Mouse (Mus musculus): Measurements from ENCODE around the gene Usp43. TPM values are rescaled to one million over a fixed set of nuclear protein-coding genes. Genes with fewer than 3 reads are reported as not detected.

Gene Usp43
- 1 to 10 TPM in 3 of 4 experiments, under 1 TPM in 1; 0.74 to 1.4 (median 1.0) TPM for total RNA-seq (2022)

DNA sequence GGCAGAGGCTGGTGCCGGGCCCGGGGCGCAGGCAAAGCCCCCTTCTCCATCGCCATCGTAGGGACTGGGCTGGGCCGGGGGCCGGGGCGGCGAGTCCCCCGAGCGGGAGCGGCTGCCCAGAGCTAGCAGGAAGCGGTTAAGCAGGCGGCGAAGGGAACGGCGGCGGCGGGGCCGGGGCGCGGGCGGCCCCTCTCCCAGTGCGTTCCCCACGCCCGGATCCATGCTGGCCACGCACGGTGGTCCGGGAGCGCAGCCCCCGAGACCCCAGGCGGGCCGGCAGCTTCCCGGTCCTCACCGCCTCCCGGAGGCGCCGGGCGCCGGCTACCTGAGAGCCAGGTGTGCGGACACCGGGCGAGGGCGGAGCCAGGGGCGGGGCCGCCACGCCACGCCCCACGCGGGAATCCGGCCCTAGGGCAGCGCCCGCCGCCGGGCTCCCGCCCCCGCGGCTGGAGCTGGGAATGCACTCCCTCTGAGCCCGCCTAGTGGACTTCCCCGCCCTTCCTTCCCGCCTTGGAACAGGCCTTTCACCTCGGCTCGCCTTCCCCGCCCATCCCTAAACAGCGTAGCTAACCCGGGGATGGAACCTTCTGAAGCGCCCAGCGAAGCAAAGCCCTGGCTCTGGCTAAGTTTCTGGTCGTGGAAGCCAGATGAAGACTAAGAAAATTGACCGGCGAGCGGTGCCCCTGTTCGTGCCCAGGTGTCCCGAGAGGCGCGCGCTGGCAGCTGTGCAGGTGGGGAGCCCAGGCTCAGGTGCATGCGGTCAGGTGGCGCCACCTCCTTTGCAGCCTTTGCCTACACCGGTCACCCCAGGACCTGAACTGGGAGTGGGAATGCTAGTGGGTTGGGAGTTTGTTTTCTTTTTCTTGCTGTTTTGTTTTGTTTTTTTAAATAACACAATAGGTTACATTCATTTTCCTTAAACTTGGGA is at the start of gene Usp43:
Gene Usp43, minus strand, starts transcription at position 327 of the 928 bp plus-strand sequence.
- DNase-seq (ENCODE audit: low spot score in 2 of 2), result no peak

GRCm38 (mm10) chr11:67967831-67968230 is 45.9 kb upstream of the Usp43 start:
- no peak for DNase-seq (ENCODE audit: low spot score in 2 of 2)

GRCm38 (mm10) chr11:67965905-67966878 is 44.2 kb upstream of the Usp43 start, which contains the start of gene Stx8:
Stx8 (plus strand) TSS chr11:67966193.
- peak; percentile 73 to 88 for DNase-seq (ENCODE audit: low spot score in 2 of 2)

GRCm38 (mm10) chr11:67965242-67965883 is 43.4 kb upstream of the Usp43 start, which contains the start of gene Cfap52:
Cfap52 (minus strand) TSS chr11:67965651.
- peak; percentile 71 to 86 for DNase-seq (ENCODE audit: low spot score in 2 of 2)

DNA sequence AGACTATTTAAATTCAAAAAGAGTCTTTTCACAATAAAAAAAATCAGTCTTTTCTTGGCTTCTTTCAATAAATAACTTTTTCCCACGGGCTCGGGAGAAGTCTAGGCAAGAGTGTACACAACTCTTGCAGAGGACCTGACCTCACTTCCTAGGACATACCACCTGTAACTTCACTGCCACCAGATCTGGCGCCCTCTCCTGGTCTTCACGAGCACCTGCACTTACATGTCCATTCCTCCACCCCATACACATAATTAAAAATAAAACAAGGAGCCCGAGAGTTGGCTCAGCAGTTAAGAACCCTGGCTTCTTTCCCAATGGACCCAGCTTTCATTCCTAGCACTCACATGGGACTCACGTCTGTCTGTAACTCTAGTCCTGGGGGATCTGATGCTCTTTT is 42.2 kb upstream of the Usp43 start:
- no peak for DNase-seq (ENCODE audit: low spot score in 2 of 2)

GRCm38 (mm10) chr11:67954413-67954812 is 32.5 kb upstream of the Usp43 start:
- DNase-seq (ENCODE audit: low spot score in 2 of 2), result no peak

- no peak for DNase-seq (ENCODE audit: low spot score in 2 of 2)
Measured at GRCm38 (mm10) chr11:67953604-67954003, 31.7 kb upstream of the Usp43 start.

DNA sequence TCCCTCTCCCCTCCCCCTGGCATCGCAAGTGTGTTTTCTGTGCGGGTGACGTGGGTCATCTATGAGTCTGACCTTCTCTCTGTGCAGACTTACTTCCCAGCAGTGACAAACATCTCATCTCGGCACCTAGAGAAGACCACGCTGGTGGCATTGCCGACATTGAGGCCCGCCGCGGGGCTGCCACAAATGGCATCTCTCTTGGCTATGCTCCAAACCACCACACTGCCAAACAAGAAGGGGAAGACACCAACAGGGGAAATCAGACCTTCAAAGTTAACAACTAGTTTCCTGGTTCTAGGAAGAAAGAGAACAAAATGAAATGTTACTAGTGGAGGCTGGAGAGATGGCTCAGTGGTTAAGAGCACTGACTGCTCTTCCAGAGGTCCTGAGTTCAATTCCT is 27.5 kb upstream of the Usp43 start:
- DNase-seq (ENCODE audit: low spot score in 2 of 2), result no peak

DNA sequence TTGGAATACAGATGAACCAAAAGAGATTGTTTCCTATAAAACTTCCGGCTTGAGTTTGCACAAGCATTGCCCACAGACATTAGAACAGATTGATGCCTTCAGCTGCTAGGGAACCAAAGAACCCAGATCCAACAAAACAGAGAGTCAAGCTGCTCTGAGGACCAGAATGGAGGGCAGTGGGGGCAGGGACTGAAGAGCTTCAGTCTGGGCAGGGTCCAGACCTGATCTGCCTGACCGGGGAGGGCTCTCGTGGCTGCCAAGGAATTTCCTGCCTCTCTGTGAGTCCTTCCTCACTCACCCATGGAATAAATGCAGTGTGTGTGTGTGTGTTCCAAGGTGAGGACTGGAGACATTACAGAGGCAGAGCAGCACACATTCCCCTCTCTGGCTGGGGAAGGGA is 26.3 kb upstream of the Usp43 start:
- DNase-seq (ENCODE audit: low spot score in 2 of 2), result peak; percentile 19 to 33

DNA sequence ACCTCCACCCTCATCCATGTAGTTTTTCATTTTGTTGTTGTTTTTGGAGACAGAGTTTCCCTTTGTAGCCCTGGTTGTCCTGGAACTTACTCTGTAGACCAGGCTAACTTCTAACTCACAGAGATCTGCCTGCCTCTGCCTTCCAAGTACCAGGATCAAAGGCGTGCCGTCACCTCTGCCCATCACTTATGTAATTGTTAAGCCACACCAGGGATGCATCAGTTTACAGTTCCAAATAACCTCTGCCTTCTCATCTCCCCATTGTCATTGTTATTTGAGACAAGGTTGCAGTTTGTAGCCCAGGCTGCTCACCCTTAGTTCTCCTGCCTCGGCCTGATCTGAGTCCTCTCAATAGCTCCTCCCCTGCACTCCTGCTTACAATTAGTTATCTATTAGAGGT is 10.2 kb upstream of the Usp43 start:
- DNase-seq (ENCODE audit: low spot score in 2 of 2), result no peak

DNA sequence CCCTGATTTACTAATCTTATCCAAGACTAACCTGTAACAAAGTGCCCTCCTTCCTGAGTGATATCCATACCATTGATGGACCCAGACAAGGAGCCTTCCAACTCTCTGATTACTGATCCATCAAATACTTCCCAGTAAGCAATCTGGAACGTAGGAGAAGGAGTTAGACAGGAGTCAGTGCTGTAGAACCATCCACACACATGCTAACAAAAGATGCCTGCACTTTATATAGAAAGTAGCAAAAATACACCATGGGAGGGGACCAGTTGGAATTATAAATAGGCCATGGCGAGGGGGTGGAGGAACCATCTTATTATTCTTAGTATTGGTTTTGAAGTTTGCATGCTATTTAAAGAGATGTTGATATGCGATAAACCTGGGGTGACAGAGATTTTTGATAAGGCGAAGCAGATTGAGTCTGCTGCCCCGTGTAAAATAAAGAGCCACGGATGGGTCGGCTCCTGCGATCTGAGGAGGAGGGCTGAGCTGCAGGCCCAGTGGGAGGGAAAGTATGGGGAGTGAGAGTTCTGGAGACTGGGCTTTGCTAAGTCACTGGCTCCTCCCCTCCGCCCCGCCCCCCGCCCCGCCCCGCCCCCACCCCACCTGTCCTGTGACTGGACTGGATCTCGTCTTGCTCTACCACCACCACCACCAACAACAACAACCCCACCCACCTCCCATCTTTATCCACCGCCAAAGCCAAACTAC is 4.5 kb upstream of the Usp43 start:
- no peak for DNase-seq (ENCODE audit: low spot score in 2 of 2)

DNA sequence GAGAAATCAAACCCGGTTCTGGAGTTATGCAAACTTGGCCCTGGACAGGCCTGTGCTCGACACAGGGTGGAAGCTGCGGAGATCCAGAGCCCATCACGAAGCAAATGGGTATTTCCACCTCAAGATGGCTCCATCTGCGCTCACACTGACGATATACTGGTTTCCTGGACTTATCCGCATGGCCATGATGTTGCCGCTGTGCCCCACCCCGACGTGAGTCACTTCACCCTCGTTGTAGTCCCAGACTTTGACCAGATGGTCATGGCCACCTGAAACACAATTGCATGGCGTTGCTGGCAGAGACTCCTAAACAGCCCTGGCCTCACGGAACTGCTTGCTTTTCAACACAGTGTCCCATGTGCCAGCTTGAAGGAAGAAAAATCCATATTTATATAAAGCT is 3.0 kb upstream of the Usp43 start:
- no peak for DNase-seq (ENCODE audit: low spot score in 2 of 2)

GRCm38 (mm10) chr11:67923720-67924119 is 1.8 kb upstream of the Usp43 start:
- DNase-seq (ENCODE audit: low spot score in 2 of 2), result no peak

DNA sequence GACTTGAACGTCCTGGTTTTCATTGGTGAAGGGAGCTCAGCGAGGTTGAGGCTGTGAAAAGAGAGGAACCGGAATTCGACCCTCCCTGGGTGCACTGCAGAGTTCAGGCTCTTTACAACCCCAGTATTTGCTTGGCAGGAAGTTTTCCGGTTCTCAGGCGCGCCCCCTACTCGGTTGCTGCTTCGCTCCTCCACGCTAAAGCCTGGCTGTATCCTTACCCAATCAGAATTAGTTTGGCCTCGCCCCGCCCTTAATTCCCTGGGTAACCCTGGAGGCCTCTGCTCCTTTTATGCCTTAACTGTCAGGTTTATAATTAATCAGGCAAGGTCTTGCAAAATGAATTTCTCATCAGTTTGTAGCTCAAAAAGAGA is 787 bp upstream of the Usp43 start:
- peak in 1 of 2 experiments; percentile 21 for DNase-seq (ENCODE audit: low spot score in 2 of 2)

GRCm38 (mm10) chr11:67921091-67921826 is 694 bp downstream of the Usp43 start:
- DNase-seq (ENCODE audit: low spot score in 2 of 2), result no peak

DNA sequence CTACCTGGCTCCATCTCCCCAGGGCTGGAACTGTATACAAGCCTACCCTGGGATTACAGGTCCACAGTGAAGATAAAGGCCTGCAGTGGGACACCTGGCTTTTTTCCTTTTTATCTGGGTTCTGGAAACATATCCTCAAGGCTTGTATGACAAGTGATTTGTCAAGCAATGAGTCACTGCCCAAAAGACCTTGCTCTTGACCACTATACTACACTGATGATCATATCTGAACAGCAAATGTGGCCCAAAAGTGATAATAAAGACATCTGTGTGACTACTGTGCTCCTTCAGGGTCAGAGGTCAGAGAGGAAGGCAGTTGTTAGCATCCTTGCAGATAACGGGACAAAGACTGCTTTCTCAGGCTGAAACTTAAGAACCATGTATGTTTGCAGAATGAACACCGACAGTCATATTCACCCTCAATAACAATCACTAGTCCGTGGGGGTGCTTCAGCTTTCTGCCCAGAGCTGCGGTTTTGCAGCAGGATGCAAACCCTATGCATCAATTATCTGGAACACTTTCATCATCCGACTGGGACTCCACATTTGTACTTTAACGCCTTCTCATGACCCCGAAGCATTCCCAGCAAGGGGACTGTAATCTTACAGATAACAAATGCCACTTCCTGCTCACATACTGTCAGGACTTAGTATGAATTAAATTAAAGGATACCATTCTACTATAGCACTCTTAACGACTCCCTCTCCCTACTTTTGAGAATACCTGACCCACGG is 1.6 kb downstream of the Usp43 start:
- DNase-seq (ENCODE audit: low spot score in 2 of 2), result no peak

DNA sequence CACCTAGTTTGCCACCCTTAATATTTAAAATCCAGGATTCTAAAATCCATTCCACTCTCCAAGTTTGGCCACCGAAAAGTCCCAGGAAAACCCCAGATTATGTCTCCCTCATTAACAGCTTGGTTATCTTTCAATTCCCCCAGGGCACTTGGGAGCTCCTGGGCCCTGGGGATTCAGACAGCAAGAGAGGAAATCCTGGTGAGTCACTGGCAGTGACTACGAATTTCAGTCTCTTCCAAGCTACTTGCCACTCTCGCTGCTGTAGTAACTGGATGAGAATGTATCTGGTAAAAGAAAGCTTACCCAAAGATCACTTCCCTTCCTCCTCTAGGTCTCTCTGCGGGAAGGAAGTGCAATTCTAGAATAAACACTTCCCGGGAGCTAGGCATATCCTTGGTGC is 2.4 kb downstream of the Usp43 start:
- no peak for DNase-seq (ENCODE audit: low spot score in 2 of 2)

GRCm38 (mm10) chr11:67917126-67917525 is 4.8 kb downstream of the Usp43 start:
- no peak for DNase-seq (ENCODE audit: low spot score in 2 of 2)

DNA sequence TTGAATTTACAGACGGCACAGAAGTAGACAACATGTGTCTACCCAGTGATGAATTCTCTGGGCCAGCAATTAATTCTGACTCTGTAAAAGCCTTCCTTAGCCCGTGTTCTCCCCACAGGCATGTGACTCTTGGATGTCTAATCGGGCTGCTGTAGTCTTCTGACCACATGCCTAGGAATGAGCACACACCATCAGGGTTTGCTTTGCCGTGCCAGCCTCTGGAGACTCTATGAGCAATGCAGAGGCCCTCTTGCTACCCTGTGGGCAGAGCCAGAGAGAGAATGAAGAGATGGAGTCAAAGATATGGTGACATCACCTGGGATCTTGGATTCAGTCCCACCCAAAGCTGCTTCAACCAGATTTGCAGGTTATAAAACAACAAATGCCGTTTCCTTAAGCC is 10.9 kb downstream of the Usp43 start:
- DNase-seq (ENCODE audit: low spot score in 2 of 2), result no peak
